Mouse (Mus musculus): ENCODE measurements at regions not wholly inside any gene's neighbourhood (a gene's known extent, or its start where the extent isn't known, plus 50 kb on each side); places are given as distances from the start of the nearest gene placed in this dataset.

DNA sequence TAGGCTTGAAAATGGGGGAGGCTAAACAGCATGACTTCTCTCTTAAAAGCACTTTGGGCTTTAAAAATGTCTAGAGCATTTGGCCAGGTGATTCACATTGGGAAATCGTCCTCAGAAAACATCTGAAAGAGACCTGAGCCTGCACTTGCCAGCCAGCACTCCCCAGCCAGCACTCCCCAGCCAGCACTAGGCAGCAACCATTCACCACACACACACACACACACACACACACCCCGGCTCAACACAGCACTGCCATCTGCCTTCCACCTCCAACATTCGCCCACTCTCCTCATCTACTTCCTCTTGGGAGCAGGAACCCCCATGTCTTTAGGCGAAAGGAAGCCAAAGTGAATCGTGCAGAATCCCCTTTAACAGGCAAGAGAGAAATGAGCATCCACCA is 85.4 kb downstream of the Atp23 start:
- Histone ChIP-seq H3K9ac (no peak overlapping the region), H3K4me1 (replicated peaks) (0 out of 2 replicates have a peak, but pooled peaks cover 2% of the 10 kb centered on the region), H3K27ac (replicated peaks) (no peak overlapping the region), H3K36me3 (no peaks in the 10 kb centered on the region), H3K4me3 (no peak overlapping the region), H3K9me3 (no peaks in the 10 kb centered on the region), H3K4me2 (no peak overlapping the region), H3K27me3 (no peaks in the 10 kb centered on the region)
- WGBS, result 73% methylated on average over 5 of the region's 5 CpGs
- no peak for ATAC-seq (ENCODE audit: low FRiP score, low read depth)

DNA sequence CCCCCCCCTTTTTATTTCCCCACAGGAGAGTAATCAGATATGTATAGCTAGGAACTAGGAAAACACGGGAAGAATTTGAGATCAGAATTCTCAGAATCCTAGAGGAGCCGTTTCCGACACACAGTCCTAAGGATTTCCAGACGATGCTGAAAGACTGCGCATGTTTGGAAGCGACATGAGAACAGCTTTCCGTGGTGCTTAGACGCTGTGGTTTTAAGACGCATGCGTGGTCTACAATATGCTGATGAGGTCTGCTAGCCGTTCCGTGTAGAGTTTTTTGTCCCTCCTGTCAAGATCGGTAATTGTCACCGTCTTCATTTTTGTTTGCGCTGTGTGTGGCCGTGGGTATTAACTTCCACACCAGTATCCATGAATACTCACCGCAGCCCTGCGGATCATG is 86.2 kb downstream of the Atp23 start:
- H3K27me3 ChIP-seq, result no peaks in the 10 kb centered on the region
- 90% methylated on average over 18 of the region's 18 CpGs for WGBS
- H3K36me3 ChIP-seq, result no peaks in the 10 kb centered on the region
- H3K9ac ChIP-seq, result no peak overlapping the region
- H3K9me3 ChIP-seq, result no peaks in the 10 kb centered on the region
- no peak for ATAC-seq (ENCODE audit: low FRiP score, low read depth)
- H3K4me3 ChIP-seq, result no peak overlapping the region
- H3K4me2 ChIP-seq, result no peak overlapping the region
- no peak overlapping the region for H3K27ac ChIP-seq (replicated peaks)
- H3K4me1 ChIP-seq (replicated peaks), result peaks cover 5% of the 10 kb centered on the region

GRCm38 (mm10) chr10:126813051-126813593 is 88.0 kb downstream of the Atp23 start:
- no peak overlapping the region for H3K4me2 ChIP-seq
- no peak overlapping the region for H3K9ac ChIP-seq
- H3K4me3 ChIP-seq, result no peak overlapping the region
- no peaks in the 10 kb centered on the region for H3K9me3 ChIP-seq
- ATAC-seq (ENCODE audit: low FRiP score, low read depth), result no peak
- no peaks in the 10 kb centered on the region for H3K36me3 ChIP-seq
- peaks cover 11% of the 10 kb centered on the region for H3K4me1 ChIP-seq (replicated peaks)
- WGBS, result 89% methylated on average over 6 of the region's 6 CpGs
- no peaks in the 10 kb centered on the region for H3K27me3 ChIP-seq
- H3K27ac ChIP-seq (replicated peaks), result no peak overlapping the region

DNA sequence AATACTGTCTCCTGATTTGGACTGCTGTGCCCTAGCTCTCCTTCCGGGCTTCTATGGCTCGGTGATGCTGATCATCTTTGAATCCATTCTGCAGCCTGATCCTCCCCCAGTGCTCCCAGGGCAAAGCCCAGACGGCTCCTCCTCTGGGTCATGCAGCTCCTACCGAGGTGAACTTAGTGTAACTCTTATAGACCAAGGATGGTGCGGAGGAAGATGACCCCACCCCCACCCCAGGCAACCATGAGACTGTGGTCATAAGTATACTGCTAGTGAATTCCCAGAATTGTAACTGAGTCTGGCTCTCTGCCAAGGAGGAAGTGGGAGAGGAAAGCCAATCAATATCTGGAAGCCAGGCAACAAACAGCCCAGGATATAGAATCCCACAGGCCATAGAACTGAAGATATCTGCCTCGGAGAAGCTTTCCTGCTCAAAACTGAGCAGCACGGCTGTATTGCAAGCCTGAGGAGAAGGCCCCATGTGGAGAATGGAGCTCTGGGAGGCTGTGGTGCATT is 88.9 kb downstream of the Atp23 start:
- Histone ChIP-seq H3K27ac (replicated peaks) (no peak overlapping the region; the same call in 1 of the 2 replicates), H3K4me2 (no peak overlapping the region), H3K27me3 (no peaks in the 10 kb centered on the region), H3K9ac (no peak overlapping the region), H3K9me3 (no peaks in the 10 kb centered on the region), H3K4me1 (replicated peaks) (peaks cover 11% of the 10 kb centered on the region), H3K36me3 (no peaks in the 10 kb centered on the region), H3K4me3 (no peak overlapping the region)
- ATAC-seq (ENCODE audit: low FRiP score, low read depth), result peak; percentile 24; the same call in 1 of the 2 replicates
- WGBS, result 62% methylated on average over 7 of the region's 7 CpGs

GRCm38 (mm10) chr10:126810346-126811095 is 90.6 kb downstream of the Atp23 start:
- Histone ChIP-seq H3K4me3 (no peak overlapping the region), H3K36me3 (no peaks in the 10 kb centered on the region), H3K27ac (replicated peaks) (peak overlapping the region; percentile 73; the same call in 1 of the 2 replicates), H3K4me2 (peak overlapping the region; percentile 55; the same call in 1 of the 2 replicates), H3K9me3 (no peaks in the 10 kb centered on the region), H3K27me3 (no peaks in the 10 kb centered on the region), H3K9ac (no peak overlapping the region), H3K4me1 (replicated peaks) (peaks cover 11% of the 10 kb centered on the region)
- 58% methylated on average over 11 of the region's 11 CpGs for WGBS
- ATAC-seq (ENCODE audit: low FRiP score, low read depth), result peak; percentile 39; the same call in 1 of the 2 replicates

DNA sequence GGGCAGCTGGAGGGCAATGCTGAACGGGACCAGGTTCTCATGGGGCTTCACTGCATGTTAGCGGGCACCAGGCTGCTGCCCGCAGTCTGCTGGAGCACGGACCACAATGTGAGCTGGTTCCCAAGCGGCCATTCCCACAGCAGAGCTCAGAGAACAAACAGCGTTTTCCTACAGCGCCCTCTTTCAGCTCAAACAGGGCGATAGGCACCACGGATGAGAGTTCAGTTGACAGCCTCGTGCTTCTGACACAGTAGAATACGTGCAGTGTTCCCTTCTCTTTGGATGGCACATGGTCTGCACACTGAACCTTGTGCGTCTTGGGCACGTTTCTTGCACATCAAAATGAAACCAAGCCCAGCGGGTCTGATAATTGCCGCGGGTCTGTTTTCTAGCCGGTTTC is 91.6 kb downstream of the Atp23 start:
- H3K9me3 ChIP-seq, result no peaks in the 10 kb centered on the region
- peak overlapping the region; percentile 73 for H3K27ac ChIP-seq (replicated peaks)
- 0 out of 2 replicates have a peak overlapping the region, but pooled peaks have one; percentile 10 for H3K9ac ChIP-seq

DNA sequence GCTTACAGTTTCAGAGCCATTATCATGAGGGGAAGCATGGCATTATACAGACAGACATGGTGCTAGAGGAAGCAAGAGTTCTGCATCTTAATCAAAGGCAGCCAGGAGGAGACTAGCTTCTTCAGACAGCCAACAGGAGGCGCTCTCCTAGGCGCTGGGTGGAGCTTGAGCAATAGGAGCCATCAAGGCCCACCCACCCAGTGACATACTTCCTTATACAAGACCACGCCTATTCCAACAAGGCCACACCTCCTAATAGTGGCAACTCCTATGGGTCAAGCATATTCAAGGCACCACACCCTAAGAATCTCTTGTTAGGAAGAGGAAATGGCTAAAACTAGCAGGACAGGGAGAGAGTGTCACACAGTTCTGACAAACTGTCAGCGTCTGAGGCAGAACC is 94.3 kb downstream of the Atp23 start:
- ATAC-seq (ENCODE audit: low FRiP score, low read depth), result no peak
- no peak overlapping the region for H3K27ac ChIP-seq (replicated peaks)
- 95% methylated on average over 4 of the region's 4 CpGs for WGBS

More for the DNA sequence above, 91.6 kb downstream of the Atp23 start:
- peaks cover 11% of the 10 kb centered on the region for H3K4me1 ChIP-seq (replicated peaks)
- no peaks in the 10 kb centered on the region for H3K27me3 ChIP-seq
- WGBS, result 40% methylated on average over 17 of the region's 17 CpGs
- peak; percentile 58; the same call in 1 of the 2 replicates for ATAC-seq (ENCODE audit: low FRiP score, low read depth)
- H3K4me3 ChIP-seq, result peak overlapping the region; percentile 28
- no peaks in the 10 kb centered on the region for H3K36me3 ChIP-seq
- peak overlapping the region; percentile 55 for H3K4me2 ChIP-seq

DNA sequence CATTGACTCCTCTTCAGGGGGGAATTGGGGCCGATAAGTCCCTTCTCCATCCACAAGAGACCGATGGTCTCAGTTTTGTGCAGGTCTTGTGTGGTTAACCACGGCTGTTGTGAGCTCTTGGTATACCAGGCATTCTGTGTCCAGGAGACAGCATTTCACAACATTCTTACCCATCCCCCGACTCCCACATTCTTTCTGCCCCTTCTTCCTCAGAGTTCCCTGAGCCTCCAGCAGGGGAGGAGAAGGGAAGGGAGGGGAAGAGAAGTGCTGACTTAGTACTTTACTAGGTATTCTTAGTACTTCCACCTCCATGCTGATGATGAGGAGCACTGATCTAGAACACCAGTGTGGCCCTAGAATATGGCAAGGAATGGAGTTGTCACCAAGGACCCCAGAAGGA is 98.4 kb downstream of the Atp23 start:
- H3K36me3 ChIP-seq, result no peaks in the 10 kb centered on the region
- 82% methylated on average over 4 of the region's 4 CpGs for WGBS
- H3K4me1 ChIP-seq (replicated peaks), result no peaks in the 10 kb centered on the region
- no peak for ATAC-seq (ENCODE audit: low FRiP score, low read depth)
- H3K9me3 ChIP-seq, result no peaks in the 10 kb centered on the region
- H3K4me3 ChIP-seq, result no peak overlapping the region
- H3K4me2 ChIP-seq, result no peak overlapping the region
- H3K27me3 ChIP-seq, result no peaks in the 10 kb centered on the region
- no peak overlapping the region for H3K9ac ChIP-seq
- H3K27ac ChIP-seq (replicated peaks), result no peak overlapping the region

More for the DNA sequence above, 94.3 kb downstream of the Atp23 start:
- Histone ChIP-seq H3K27me3 (no peaks in the 10 kb centered on the region), H3K9me3 (no peaks in the 10 kb centered on the region), H3K4me1 (replicated peaks) (peaks cover 9% of the 10 kb centered on the region), H3K4me2 (no peak overlapping the region), H3K9ac (no peak overlapping the region), H3K36me3 (no peaks in the 10 kb centered on the region), H3K4me3 (no peak overlapping the region)

DNA sequence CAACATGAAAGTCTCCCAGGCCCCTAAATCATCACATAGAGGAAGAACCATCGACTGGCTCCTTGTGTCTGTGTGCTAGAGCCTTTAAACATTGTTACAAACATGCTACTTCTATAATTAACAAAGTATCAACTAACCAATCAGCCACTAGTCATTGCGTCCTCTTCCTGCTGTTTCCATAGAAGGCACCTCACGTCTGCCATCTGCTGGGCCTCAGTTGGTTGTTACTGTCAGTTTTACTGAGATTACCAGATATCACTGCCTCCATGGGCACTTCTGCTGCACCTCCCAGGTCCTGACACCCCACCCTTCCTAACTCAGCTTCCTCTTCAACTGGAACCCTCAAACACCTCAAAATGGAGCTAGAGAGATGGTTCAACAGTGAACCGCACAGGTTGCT is 101.8 kb downstream of the Atp23 start:
- Histone ChIP-seq H3K4me1 (replicated peaks) (no peaks in the 10 kb centered on the region), H3K4me3 (no peak overlapping the region), H3K9me3 (no peaks in the 10 kb centered on the region), H3K27ac (replicated peaks) (no peak overlapping the region), H3K36me3 (no peaks in the 10 kb centered on the region), H3K27me3 (no peaks in the 10 kb centered on the region), H3K4me2 (no peak overlapping the region), H3K9ac (no peak overlapping the region)
- ATAC-seq (ENCODE audit: low FRiP score, low read depth), result no peak
- 70% methylated on average over 4 of the region's 4 CpGs for WGBS

DNA sequence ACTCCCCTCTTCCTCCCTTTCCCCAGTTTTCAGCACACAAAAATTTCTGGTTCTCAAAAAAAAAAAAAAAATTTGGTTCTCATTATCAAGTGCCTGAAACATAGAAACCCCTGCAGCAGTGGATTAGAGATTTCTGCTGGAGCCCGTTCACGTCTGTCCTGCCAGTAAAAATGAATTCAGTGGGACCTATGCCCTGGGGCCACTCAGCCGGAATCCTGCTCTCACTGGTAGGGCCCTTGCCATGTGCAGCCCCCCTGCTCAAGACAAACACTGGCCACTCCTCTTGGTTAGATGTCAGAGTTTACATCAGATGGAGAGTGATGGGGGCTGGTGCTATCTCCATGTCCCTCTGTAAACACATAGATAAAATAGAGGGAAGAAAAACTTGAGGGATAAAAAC is 108.0 kb downstream of the Atp23 start:
- no peaks in the 10 kb centered on the region for H3K9me3 ChIP-seq
- 0 out of 2 replicates have a peak overlapping the region, but pooled peaks have one; percentile 24 for H3K27ac ChIP-seq (replicated peaks)
- ATAC-seq (ENCODE audit: low FRiP score, low read depth), result no peak
- no peaks in the 10 kb centered on the region for H3K27me3 ChIP-seq
- H3K9ac ChIP-seq, result no peak overlapping the region
- no peak overlapping the region for H3K4me3 ChIP-seq
- 45% methylated on average over 3 of the region's 3 CpGs for WGBS
- H3K4me2 ChIP-seq, result no peak overlapping the region
- peaks cover 12% of the 10 kb centered on the region; the same call in 1 of the 2 replicates for H3K4me1 ChIP-seq (replicated peaks)
- H3K36me3 ChIP-seq, result no peaks in the 10 kb centered on the region

- no peak overlapping the region for H3K4me3 ChIP-seq
- H3K9me3 ChIP-seq, result no peaks in the 10 kb centered on the region
- 0 out of 2 replicates have a peak overlapping the region, but pooled peaks have one; percentile 24 for H3K27ac ChIP-seq (replicated peaks)
- H3K27me3 ChIP-seq, result no peaks in the 10 kb centered on the region
- no peaks in the 10 kb centered on the region for H3K36me3 ChIP-seq
- ATAC-seq (ENCODE audit: low FRiP score, low read depth), result peak; percentile 48; the same call in 1 of the 2 replicates
- no peak overlapping the region for H3K4me2 ChIP-seq
- WGBS, result 33% methylated on average over 10 of the region's 10 CpGs
- H3K9ac ChIP-seq, result no peak overlapping the region
- H3K4me1 ChIP-seq (replicated peaks), result peaks cover 12% of the 10 kb centered on the region; the same call in 1 of the 2 replicates
Measured at GRCm38 (mm10) chr10:126792371-126792835, 108.8 kb downstream of the Atp23 start.

DNA sequence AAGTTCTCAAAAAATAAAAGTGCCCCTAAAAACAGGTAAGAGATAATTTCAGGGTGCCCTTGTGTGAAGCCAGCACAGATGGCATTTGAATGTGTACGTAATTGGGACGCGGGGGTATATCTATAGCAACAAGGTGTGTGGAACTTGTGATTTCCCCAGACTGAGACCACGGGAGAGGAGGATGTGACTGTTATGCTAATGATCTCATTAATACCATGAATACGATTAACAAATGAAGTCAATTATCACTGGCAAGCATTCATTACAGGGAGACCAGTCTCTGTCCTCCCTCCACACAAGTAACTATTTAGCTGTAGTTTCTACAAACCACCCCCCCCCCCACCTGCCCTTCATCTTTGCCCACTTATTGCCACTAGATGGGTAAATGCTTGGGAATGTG is 112.9 kb downstream of the Atp23 start:
- WGBS, result 45% methylated on average over 5 of the region's 5 CpGs
- Histone ChIP-seq H3K4me2 (no peak overlapping the region), H3K9me3 (no peaks in the 10 kb centered on the region), H3K9ac (no peak overlapping the region), H3K27me3 (no peaks in the 10 kb centered on the region), H3K4me1 (replicated peaks) (peaks cover 12% of the 10 kb centered on the region; the same call in 1 of the 2 replicates), H3K36me3 (no peaks in the 10 kb centered on the region), H3K4me3 (no peak overlapping the region), H3K27ac (replicated peaks) (no peak overlapping the region)
- ATAC-seq (ENCODE audit: low FRiP score, low read depth), result no peak
